Mouse (Mus musculus) hindbrain, embryonic 16.5 days (tissue): ENCODE measurements around the gene Zc3h12c. TPM values are rescaled to one million over a fixed set of nuclear protein-coding genes. Genes with fewer than 3 reads are reported as not detected.

Experiments
- ATAC-seq: fragments of 200-750 bp; cut with Nextera tagmentation; 2 replicates; pipeline ENCODE4 v1.8.0; 2017; ENCODE audit warnings: moderate TSS enrichment, moderate library complexity
- H3K27ac ChIP-seq: fragments of 300-500 bp; sonication (generic); 2 replicates; pipeline ENCODE4 v1.5.1; 2014; ENCODE audit warnings: low read depth, mild to moderate bottlenecking, control low read depth, low read length, moderate library complexity
- H3K27me3 ChIP-seq: fragments of 300-500 bp; sonication (generic); replicated peaks from 2 replicates; pipeline ENCODE4 v1.6.1; 2014; ENCODE audit warnings: low read length; ENCODE audit not compliant: control insufficient read depth, insufficient read depth
- H3K36me3 ChIP-seq: fragments of 300-500 bp; sonication (generic); 2 replicates; pipeline ENCODE4 v1.6.1; 2014; ENCODE audit warnings: mild to moderate bottlenecking, low read length, moderate library complexity, mixed read lengths; ENCODE audit not compliant: control insufficient read depth, insufficient read depth
- H3K4me1 ChIP-seq: fragments of 300-500 bp; sonication (generic); 2 replicates; pipeline ENCODE4 v1.6.1; 2014; ENCODE audit warnings: low read depth, low read length; ENCODE audit not compliant: control insufficient read depth, insufficient read depth
- H3K4me2 ChIP-seq: fragments of 300-500 bp; sonication (generic); 2 replicates; pipeline ENCODE4 v1.6.1; 2014; ENCODE audit warnings: mild to moderate bottlenecking, low read length, control low read depth, moderate library complexity
- H3K4me3 ChIP-seq: fragments of 300-500 bp; sonication (generic); 2 replicates; pipeline ENCODE4 v1.5.1; 2014; ENCODE audit warnings: mild to moderate bottlenecking, low read length, control low read depth, moderate library complexity
- H3K9ac ChIP-seq: fragments of 300-500 bp; sonication (generic); 2 replicates; pipeline ENCODE4 v1.6.1; 2014; ENCODE audit warnings: low read depth, mild to moderate bottlenecking, control low read depth, low read length, moderate library complexity
- H3K9me3 ChIP-seq: fragments of 300-500 bp; sonication (generic); 2 replicates; pipeline ENCODE4 v1.6.1; 2014; ENCODE audit warnings: mild to moderate bottlenecking, low read length, moderate library complexity; ENCODE audit not compliant: control insufficient read depth
- WGBS: fragments of 180-500 bp; shearing (Covaris S2); extraction: QIAGEN DNeasy Blood & Tissue Kit; methylation state at CpG from one replicate; pipeline ENCODE4 v1.1.7; 2014; 5-methylcytosine and 5-hydroxymethylcytosine counted together
- polyA plus RNA-seq: library from polyadenylated mRNA; unstranded; fragments of >200 nt; fragmentation: Nextera tagmentation; extraction: Ambion mirVana; gene quantifications from 2 replicates; pipeline ENCODE4 v1.2.1, GENCODE M21; 2015

The Zc3h12c gene
- 3.0 and 3.4 TPM in 2 replicates for polyA plus RNA-seq

GRCm38 (mm10) chr9:52167863-52168685 is at the start of gene Zc3h12c:
Gene Zc3h12c (minus strand): TSS chr9:52168572.
- no peaks in the 10 kb centered on the region for H3K27me3 ChIP-seq
- H3K36me3 ChIP-seq, result no peaks in the 10 kb centered on the region
- peak within 1 kb of the TSS; percentile 96 for H3K9ac ChIP-seq
- H3K4me2 ChIP-seq, result peak within 1 kb of the TSS; percentile 82
- ATAC-seq, result peak; percentile 85
- peak within 1 kb of the TSS; percentile 95 for H3K27ac ChIP-seq
- WGBS, result 0% methylated on average over 62 of the region's 100 CpGs
- peak within 1 kb of the TSS; percentile 85 for H3K4me3 ChIP-seq
- no peaks in the 10 kb centered on the region for H3K9me3 ChIP-seq
- peaks cover 15% of the 10 kb centered on the region for H3K4me1 ChIP-seq

GRCm38 (mm10) chr9:52217636-52218035 is 49.3 kb upstream of the Zc3h12c start:
- no peak overlapping the region for H3K4me2 ChIP-seq
- no peak overlapping the region for H3K27ac ChIP-seq
- no peak overlapping the region for H3K9ac ChIP-seq
- H3K4me1 ChIP-seq, result no peaks in the 10 kb centered on the region
- ATAC-seq, result no peak
- H3K4me3 ChIP-seq, result no peak overlapping the region
- H3K9me3 ChIP-seq, result no peaks in the 10 kb centered on the region
- H3K27me3 ChIP-seq, result no peaks in the 10 kb centered on the region
- no peaks in the 10 kb centered on the region for H3K36me3 ChIP-seq
- WGBS, result 70% methylated on average over 4 of the region's 4 CpGs

GRCm38 (mm10) chr9:52215291-52215690 is 46.9 kb upstream of the Zc3h12c start:
- ATAC-seq, result no peak
- no peaks in the 10 kb centered on the region for H3K4me1 ChIP-seq
- H3K27ac ChIP-seq, result no peak overlapping the region
- H3K27me3 ChIP-seq, result no peaks in the 10 kb centered on the region
- H3K9me3 ChIP-seq, result no peaks in the 10 kb centered on the region
- no peaks in the 10 kb centered on the region for H3K36me3 ChIP-seq
- no peak overlapping the region for H3K4me3 ChIP-seq
- no peak overlapping the region for H3K4me2 ChIP-seq
- no peak overlapping the region for H3K9ac ChIP-seq
- 88% methylated on average over 3 of the region's 3 CpGs for WGBS

GRCm38 (mm10) chr9:52212416-52212815 is 44.0 kb upstream of the Zc3h12c start:
- Histone ChIP-seq H3K9ac (no peak overlapping the region), H3K9me3 (no peaks in the 10 kb centered on the region), H3K4me1 (no peaks in the 10 kb centered on the region), H3K4me3 (no peak overlapping the region), H3K27me3 (no peaks in the 10 kb centered on the region), H3K36me3 (no peaks in the 10 kb centered on the region), H3K4me2 (no peak overlapping the region), H3K27ac (no peak overlapping the region)
- 86% methylated on average over 6 of the region's 6 CpGs for WGBS
- ATAC-seq, result no peak

- no peaks in the 10 kb centered on the region for H3K4me1 ChIP-seq
- H3K4me2 ChIP-seq, result no peak overlapping the region
- H3K9me3 ChIP-seq, result no peaks in the 10 kb centered on the region
- WGBS, result 81% methylated on average over 3 of the region's 3 CpGs
- no peaks in the 10 kb centered on the region for H3K27me3 ChIP-seq
- no peak overlapping the region for H3K9ac ChIP-seq
- no peak for ATAC-seq
- H3K27ac ChIP-seq, result no peak overlapping the region
- no peak overlapping the region for H3K4me3 ChIP-seq
- H3K36me3 ChIP-seq, result no peaks in the 10 kb centered on the region
Measured at GRCm38 (mm10) chr9:52208510-52209030, 40.2 kb upstream of the Zc3h12c start.

GRCm38 (mm10) chr9:52203189-52203588 is 34.8 kb upstream of the Zc3h12c start:
- Histone ChIP-seq H3K9me3 (no peaks in the 10 kb centered on the region), H3K27ac (no peak overlapping the region), H3K4me3 (no peak overlapping the region), H3K9ac (no peak overlapping the region), H3K36me3 (no peaks in the 10 kb centered on the region), H3K27me3 (no peaks in the 10 kb centered on the region), H3K4me1 (no peaks in the 10 kb centered on the region), H3K4me2 (no peak overlapping the region)
- WGBS, result 56% methylated on average over 4 of the region's 4 CpGs
- no peak for ATAC-seq

GRCm38 (mm10) chr9:52200271-52200670 is 31.9 kb upstream of the Zc3h12c start:
- H3K36me3 ChIP-seq, result no peaks in the 10 kb centered on the region
- no peak for ATAC-seq
- H3K4me2 ChIP-seq, result no peak overlapping the region
- no peaks in the 10 kb centered on the region for H3K9me3 ChIP-seq
- no peak overlapping the region for H3K4me3 ChIP-seq
- H3K4me1 ChIP-seq, result no peaks in the 10 kb centered on the region
- no peak overlapping the region for H3K9ac ChIP-seq
- H3K27me3 ChIP-seq, result no peaks in the 10 kb centered on the region
- no peak overlapping the region for H3K27ac ChIP-seq
- 66% methylated on average over 4 of the region's 4 CpGs for WGBS

- Histone ChIP-seq H3K27me3 (no peaks in the 10 kb centered on the region), H3K36me3 (no peaks in the 10 kb centered on the region), H3K4me1 (no peaks in the 10 kb centered on the region), H3K9me3 (no peaks in the 10 kb centered on the region), H3K4me3 (no peak overlapping the region), H3K4me2 (no peak overlapping the region), H3K9ac (no peak overlapping the region), H3K27ac (no peak overlapping the region)
- 80% methylated on average over 3 of the region's 3 CpGs for WGBS
- no peak for ATAC-seq
Measured at GRCm38 (mm10) chr9:52195853-52196252, 27.5 kb upstream of the Zc3h12c start.

GRCm38 (mm10) chr9:52193851-52194250 is 25.5 kb upstream of the Zc3h12c start:
- WGBS, result 90% methylated on average over 5 of the region's 5 CpGs
- ATAC-seq, result no peak
- Histone ChIP-seq H3K27me3 (no peaks in the 10 kb centered on the region), H3K9me3 (no peaks in the 10 kb centered on the region), H3K4me1 (no peaks in the 10 kb centered on the region), H3K9ac (no peak overlapping the region), H3K27ac (no peak overlapping the region), H3K4me3 (no peak overlapping the region), H3K4me2 (no peak overlapping the region), H3K36me3 (no peaks in the 10 kb centered on the region)
